Mouse (Mus musculus) heart, adult 2 months (tissue): ENCODE measurements at regions not wholly inside any gene's neighbourhood (a gene's known extent, or its start where the extent isn't known, plus 50 kb on each side); places are given as distances from the start of the nearest gene placed in this dataset.

Experiments used
- CTCF ChIP-seq: fragments of 200-600 bp; IDR thresholded peaks from 2 replicates; pipeline ENCODE4 v1.8.1; 2022; ENCODE audit warnings: antibody characterized with exemption, mild to moderate bottlenecking, moderate library complexity
- EP300 ChIP-seq: fragments of 200-500 bp; IDR thresholded peaks from 2 replicates; pipeline ENCODE4 v1.6.1; 2011; ENCODE audit warnings: low read depth, low read length, control low read depth; ENCODE audit not compliant: insufficient read depth

GRCm38 (mm10) chr13:78650824-78651223 lies 451.3 kb upstream of the Nr2f1 start:
- no peak for TF ChIP-seq EP300
- no peak for TF ChIP-seq CTCF
